In the genomic region with DNA sequence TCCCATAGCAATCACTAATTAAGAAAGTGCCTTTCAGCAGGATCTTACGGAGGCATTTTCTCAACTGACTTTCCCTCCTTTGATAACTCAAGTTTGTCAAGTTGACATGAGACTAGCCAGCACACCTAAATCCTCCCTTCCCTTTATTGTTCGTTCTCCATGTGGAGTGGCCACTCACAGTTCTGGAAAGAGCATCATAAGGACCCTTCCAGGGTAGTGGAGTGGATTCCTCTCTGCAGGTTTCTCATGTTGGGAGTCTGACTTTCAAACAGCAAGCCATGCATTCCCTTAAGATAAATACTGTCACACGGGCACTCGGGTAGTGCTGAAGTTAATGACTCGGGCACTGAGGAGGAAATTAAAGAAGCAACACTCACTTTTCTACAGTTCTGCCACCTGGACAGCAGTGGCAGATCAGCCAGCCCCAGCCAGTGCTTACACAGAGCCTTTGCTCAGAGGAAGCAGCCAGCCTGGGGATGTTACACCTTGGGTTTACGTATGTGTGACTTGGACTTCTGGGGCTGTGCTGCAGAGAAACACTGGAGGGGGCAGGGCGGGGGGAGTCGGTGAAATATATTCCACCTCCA, we compare ENCODE assay signal across 15 mouse cellular contexts.
"Had no signal": no experiment of that assay in that cellular context is flagged by ENCODE, and none has a peak within 500 bp of the region (broad histone marks: within the 10 kb centered on the region; RNA-seq: fewer than 3 reads in every experiment).

No protein-coding gene starts in this region.

- H3K27ac ChIP-seq: hindbrain, embryonic 14.5 days; intestine, embryonic 15.5 days; limb, embryonic 13.5 days; liver, embryonic 14.5 days; macrophage; midbrain, embryonic 15.5 days; neural tube, embryonic 12.5 days; stomach, embryonic 15.5 days had no signal

- DNase-seq: kidney, adult 18-20 months; left cerebral cortex, postnatal 4 days; right cerebral cortex, postnatal 4 days; spleen, adult 18-20 months; thymus, postnatal 36 days had no signal

- H3K4me3 ChIP-seq: intestine, embryonic 15.5 days; limb, embryonic 13.5 days; megakaryocyte, embryonic 14.5 days; midbrain, embryonic 15.5 days; neural tube, embryonic 12.5 days; stomach, embryonic 15.5 days had no signal

- H3K4me1 ChIP-seq: megakaryocyte, embryonic 14.5 days; midbrain, embryonic 15.5 days; neural tube, embryonic 12.5 days had no signal

- H3K36me3 ChIP-seq: intestine, embryonic 15.5 days; limb, embryonic 13.5 days; midbrain, embryonic 15.5 days; neural tube, embryonic 12.5 days; stomach, embryonic 15.5 days had no signal

- H3K4me2 ChIP-seq: hindbrain, embryonic 14.5 days; intestine, embryonic 15.5 days; limb, embryonic 13.5 days; midbrain, embryonic 11.5 days; midbrain, embryonic 15.5 days; neural tube, embryonic 12.5 days; stomach, embryonic 15.5 days had no signal

- H3K27me3 ChIP-seq: intestine, embryonic 15.5 days; limb, embryonic 13.5 days; megakaryocyte, embryonic 14.5 days; midbrain, embryonic 15.5 days; neural tube, embryonic 12.5 days; stomach, embryonic 15.5 days had no signal

- H3K9ac ChIP-seq: hindbrain, embryonic 14.5 days; intestine, embryonic 15.5 days; limb, embryonic 13.5 days; liver, embryonic 14.5 days; midbrain, embryonic 15.5 days; neural tube, embryonic 12.5 days; stomach, embryonic 15.5 days had no signal

- ATAC-seq: intestine, embryonic 15.5 days; midbrain, embryonic 15.5 days had no signal

- H3K9me3 ChIP-seq: intestine, embryonic 15.5 days; limb, embryonic 13.5 days; midbrain, embryonic 15.5 days; neural tube, embryonic 12.5 days; stomach, embryonic 15.5 days had no signal
